Mouse (Mus musculus): ENCODE results near the gene 9130023H24Rik.

- TF ChIP-seq MYOG (IDR thresholded peaks at IDR 0.05; ENCODE audit: control insufficient read depth in 1 of 3, insufficient read depth in 1 of 3, insufficient read length in 2 of 3, low read depth in 2 of 3) (no peak), REST (IDR thresholded peaks at IDR 0.05; ENCODE audit: insufficient read depth, insufficient read length) (no peak), POLR2A (IDR thresholded peaks at IDR 0.05; ENCODE audit: insufficient read length, low read depth) (no peak), USF1 (IDR thresholded peaks at IDR 0.05; ENCODE audit: low read depth) (no peak), MYOD1 (IDR thresholded peaks at IDR 0.05; ENCODE audit: control insufficient read depth in 1 of 3, insufficient read length in 2 of 3, low read depth in 2 of 3) (no peak), MAX (IDR thresholded peaks at IDR 0.05; ENCODE audit: low read depth) (no peak), TCF12 (IDR thresholded peaks at IDR 0.05; ENCODE audit: insufficient read depth, poor library complexity, severe bottlenecking) (no peak), E2F4 (IDR thresholded peaks at IDR 0.05; ENCODE audit: insufficient read depth) (no peak), POLR2AphosphoS2 (IDR thresholded peaks at IDR 0.05; ENCODE audit: insufficient read length, low read depth) (no peak), CEBPB (IDR thresholded peaks at IDR 0.05; ENCODE audit: insufficient read depth, poor library complexity, severe bottlenecking) (no peak), TCF3 (IDR thresholded peaks at IDR 0.05; ENCODE audit: insufficient read length, low read depth) (no peak), SRF (IDR thresholded peaks at IDR 0.05; ENCODE audit: control insufficient read depth, insufficient read length, low read depth) (no peak)
Observed at GRCm38 (mm10) chr7:128236426-128236825, 1.4 kb downstream of the 9130023H24Rik start.
